Mouse (Mus musculus) adrenal gland, adult 2 months (tissue): ENCODE results near the gene Tdg. TPM values are rescaled to one million over a fixed set of nuclear protein-coding genes. Genes with fewer than 3 reads are reported as not detected.
"Not testable (repeated sequence)": the region's sequence is repeated elsewhere in the genome, so short reads cannot be mapped to it uniquely, and the experiment has no call there.

ENCODE experiments used
- DNase-seq: peaks from one replicate; pipeline ENCODE4 v3.0.0; 2021
- long read RNA-seq: library from polyadenylated mRNA; stranded (forward); transcript quantifications from one replicate; pipeline ENCODE4 v2.0.0, GENCODE M21; 2021
- polyA plus RNA-seq: library from polyadenylated mRNA; depleted of rRNA; stranded (reverse); fragments of >200 nt; gene quantifications from 2 replicates; pipeline ENCODE4 v1.2.3, GENCODE M21; 2012; rRNA removed
- total RNA-seq, 2 experiments: library from RNA; stranded (reverse); gene quantifications; 2 replicates each; pipeline ENCODE4 v1.2.3; 2021

Tdg gene
- 10 to 100 TPM; 20.8 to 25.1 TPM for total RNA-seq
- 7.0 and 11.6 TPM in 2 replicates for polyA plus RNA-seq
- long read RNA-seq, transcript Tdg-208 (10 exons, 3,502 nt): major isoform, 13 of 22 reads
- long read RNA-seq, partial matches to known transcripts: 1 of 22 reads
- long read RNA-seq, other reads (novel, unspliced or antisense): 5 of 22 reads

GRCm38 (mm10) chr10:82629586-82630255 lies at the start of gene Tdg:
TSS of gene Tdg (plus strand) at chr10:82629828.
- DNase-seq: peak; percentile 95

GRCm38 (mm10) chr10:82589673-82590072 lies 40.0 kb upstream of the Tdg start:
- not testable (repeated sequence) for DNase-seq

DNA sequence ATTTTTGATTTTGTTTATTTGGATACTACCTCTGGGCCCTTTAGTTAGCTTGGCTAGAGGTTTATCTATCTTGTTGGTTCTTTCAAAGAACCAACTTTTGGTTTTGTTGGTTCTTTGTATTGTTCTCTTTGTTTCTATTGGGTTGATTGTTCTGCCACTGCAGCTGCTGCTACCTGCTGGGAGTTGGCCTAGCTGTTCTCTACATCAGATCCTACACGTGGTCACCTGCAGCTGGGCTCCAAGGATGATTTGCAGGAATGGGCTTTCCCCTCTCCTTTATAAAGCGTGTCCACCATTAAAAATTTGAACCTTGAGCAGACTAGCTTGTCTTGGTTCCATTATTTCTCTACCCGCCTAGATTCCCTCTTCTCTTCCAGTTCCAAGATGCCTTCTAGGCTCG lies 35.2 kb upstream of the Tdg start:
- not testable (repeated sequence) for DNase-seq

DNA sequence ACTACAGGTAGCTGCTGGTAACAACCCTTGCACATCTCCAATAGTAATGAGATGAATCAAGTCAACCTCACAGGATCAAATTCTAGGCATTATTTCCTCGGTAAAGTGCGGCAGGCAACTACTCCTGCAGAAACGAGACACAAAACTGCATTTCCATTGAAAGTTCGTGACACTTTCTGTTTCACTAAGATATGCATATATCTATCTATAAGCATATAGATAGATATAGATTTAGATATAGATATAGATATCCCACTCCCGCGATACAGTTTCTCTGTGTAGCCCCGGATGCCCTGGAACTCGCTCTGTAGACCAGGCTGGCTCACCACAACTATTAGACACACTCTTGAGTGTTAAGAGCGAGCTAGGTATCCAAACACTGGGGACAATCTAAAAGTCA lies 7.4 kb upstream of the Tdg start:
- DNase-seq: no peak

DNA sequence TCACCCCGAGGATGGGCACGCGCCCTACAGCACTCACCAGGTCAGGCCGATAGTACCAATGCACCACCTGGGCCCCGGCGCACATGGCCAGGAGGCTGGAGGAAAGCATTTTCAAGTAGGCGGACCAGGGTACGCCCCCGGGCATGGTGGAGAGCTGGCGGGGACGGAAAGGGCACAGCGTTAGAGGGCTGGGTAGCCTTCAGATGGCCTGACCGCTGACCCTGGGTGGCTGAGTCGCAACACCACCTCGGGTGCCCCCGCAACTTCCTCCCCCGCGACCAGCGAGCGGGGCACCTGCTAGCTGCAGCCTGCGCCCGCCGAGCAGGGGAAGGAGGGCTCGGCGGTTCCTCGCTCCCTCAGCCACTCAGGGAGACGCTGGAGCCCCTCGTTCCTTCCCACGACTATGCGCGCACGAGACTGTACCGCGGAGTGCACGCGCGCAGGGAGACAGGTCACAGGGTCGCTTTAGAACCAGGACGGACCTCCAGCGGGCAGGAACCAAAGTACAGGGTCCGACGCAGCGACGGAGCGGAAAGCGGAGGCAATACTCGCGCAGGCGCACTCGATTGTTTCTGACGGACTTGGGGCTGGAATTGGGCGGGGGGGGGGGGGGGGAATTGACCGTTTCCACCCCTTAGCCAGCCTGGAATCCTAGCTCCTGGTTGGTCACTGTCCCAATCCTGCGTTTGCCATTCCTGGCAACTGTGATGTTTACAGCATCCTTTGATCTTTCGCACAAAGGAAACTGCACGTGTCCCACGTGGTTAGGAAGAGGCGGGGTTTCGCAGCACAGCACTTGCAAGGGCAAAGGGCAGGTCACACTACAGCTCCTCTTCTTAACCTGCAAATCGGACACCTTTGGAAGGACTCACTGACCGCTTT lies 6.7 kb upstream of the Tdg start, which contains the start of gene 1190007I07Rik:
Gene 1190007I07Rik, minus strand, starts transcription at position 558 of the 882 bp plus-strand sequence.
- peak; percentile 92 for DNase-seq

- not testable (repeated sequence) for DNase-seq
These were observed 6.1 kb upstream of the Tdg start for GRCm38 (mm10) chr10:82623553-82623932.

- no peak for DNase-seq
These were observed 480 bp upstream of the Tdg start for GRCm38 (mm10) chr10:82629111-82629585.

DNA sequence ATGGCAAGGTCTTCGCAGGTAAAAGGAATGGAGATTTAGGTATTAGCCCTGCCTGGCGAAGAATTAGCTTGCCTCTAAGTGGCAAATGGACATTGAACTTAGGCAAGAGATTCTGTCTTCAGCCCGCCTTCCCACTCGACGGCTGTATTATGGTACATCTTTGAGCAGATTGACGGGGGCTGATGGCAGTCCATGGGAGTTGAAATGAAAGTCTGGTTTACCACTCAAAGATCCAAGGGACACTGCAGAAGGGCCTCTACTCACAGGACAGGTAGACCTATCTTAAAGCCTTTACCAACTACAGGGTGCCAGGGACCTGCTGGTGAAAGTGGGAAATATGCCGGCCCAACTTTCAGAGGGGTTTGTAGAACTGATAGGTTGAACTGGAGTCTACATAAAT lies 869 bp downstream of the Tdg start:
- DNase-seq: no peak

DNA sequence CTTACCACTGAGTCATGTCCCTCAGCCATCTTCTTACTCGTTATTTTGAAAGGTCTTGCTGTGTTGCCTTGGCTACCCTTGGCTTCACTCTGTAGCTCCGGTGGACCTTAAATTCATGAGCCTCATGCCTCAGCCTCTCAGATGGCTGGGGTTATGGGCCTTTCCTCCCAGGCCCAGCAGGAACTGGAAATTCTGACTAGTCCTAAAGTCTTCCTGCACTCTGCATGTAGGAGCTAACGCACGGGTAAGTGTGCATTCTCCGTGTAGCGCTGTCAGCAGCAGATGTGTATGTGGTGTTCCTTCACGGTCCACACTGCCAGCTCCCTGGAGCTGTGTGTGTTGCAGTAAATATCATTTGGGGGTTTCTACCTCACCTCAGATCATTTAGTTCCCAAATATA lies 1.5 kb downstream of the Tdg start:
- DNase-seq: no peak

- DNase-seq: no peak
These were observed 3.1 kb downstream of the Tdg start for GRCm38 (mm10) chr10:82632496-82633280.

- DNase-seq: peak; percentile 25
These were observed 4.7 kb downstream of the Tdg start for GRCm38 (mm10) chr10:82634348-82634747.

GRCm38 (mm10) chr10:82636321-82636720 lies 6.7 kb downstream of the Tdg start:
- no peak for DNase-seq

- no peak for DNase-seq
These were observed 9.5 kb downstream of the Tdg start for GRCm38 (mm10) chr10:82639032-82639698.

DNA sequence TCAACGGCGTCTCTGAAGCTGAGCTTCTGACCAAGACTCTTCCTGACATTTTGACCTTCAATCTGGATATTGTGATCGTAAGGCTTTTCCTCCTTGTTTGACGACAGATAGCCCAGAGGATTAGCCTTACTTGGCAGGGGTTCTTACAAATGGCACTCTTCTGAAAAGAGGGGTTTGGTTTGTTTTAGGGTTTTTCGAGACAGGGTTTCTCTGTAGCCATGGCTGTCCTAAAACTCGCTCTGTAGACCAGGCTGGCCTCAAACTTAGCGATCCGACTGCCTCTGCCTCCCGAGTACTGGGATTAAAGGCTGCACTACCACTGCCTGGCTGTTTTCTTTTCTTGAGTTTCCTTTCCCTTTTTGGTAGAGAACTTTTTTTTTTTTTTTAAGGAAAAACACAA lies 11.9 kb downstream of the Tdg start:
- DNase-seq: no peak

DNA sequence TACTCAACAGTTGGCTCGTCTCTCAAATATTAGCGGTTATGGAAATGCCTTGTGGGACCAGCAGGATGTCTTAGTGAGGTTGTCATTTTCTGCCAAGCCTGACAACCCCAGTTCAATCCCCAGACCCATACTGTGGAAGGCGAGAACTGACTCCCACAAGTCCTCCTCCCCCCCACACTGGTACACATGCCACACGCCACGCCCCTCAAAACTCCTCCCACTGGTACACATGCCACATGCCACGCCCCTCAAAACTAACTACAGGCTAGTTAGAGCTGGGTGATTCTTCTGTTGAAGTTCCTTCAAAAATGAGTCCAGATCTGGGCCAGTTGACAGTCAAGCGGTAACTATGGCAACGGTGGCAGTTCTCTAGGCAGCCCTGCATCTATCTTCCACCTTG lies 16.5 kb downstream of the Tdg start:
- DNase-seq: no peak

GRCm38 (mm10) chr10:82647205-82647811 lies 17.7 kb downstream of the Tdg start:
- DNase-seq: no peak

DNA sequence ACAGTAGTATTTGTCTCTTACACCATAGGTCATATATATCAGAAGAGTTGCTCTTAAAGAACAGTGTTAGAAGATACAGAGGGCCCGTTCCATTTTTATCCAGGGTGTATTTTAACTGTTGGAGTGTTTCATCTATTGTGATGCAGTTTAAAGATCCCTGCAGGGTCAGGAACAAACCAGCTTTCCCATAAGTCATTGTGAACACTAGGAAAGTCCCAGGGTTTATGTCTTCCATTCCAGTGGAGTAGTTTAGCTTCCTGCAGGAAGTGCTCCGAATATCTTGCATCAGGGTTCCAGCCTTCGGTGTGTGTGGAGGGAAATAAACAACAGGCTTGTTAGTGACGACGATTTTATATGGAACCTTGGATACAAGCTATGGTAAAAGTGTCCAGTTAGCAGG lies 21.6 kb downstream of the Tdg start:
- no peak for DNase-seq

- DNase-seq: no peak
These were observed 23.0 kb downstream of the Tdg start for GRCm38 (mm10) chr10:82652625-82653024.

GRCm38 (mm10) chr10:82654581-82654980 lies 25.0 kb downstream of the Tdg start:
- DNase-seq: no peak

DNA sequence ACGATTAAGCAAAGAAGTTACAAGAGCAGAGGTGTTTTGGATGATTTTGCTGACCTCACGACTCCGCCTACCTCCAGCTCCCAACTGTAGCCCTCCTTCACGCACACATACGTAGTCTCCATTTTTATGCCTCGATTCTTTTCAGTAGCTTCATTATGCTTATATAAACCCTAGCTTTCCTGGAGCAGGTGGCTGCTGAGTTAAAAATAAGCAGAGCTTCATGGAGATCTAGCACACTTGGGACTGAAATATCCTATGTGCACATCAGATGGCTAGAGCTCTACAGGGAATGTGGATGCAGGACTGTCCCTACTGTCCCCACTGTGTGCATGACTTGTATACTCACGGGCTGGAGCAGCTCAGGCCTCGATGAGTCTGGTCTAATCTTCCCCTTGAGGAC lies 32.2 kb downstream of the Tdg start:
- DNase-seq: no peak
